9 mouse cellular contexts compared by ENCODE assay signal in the genomic region with DNA sequence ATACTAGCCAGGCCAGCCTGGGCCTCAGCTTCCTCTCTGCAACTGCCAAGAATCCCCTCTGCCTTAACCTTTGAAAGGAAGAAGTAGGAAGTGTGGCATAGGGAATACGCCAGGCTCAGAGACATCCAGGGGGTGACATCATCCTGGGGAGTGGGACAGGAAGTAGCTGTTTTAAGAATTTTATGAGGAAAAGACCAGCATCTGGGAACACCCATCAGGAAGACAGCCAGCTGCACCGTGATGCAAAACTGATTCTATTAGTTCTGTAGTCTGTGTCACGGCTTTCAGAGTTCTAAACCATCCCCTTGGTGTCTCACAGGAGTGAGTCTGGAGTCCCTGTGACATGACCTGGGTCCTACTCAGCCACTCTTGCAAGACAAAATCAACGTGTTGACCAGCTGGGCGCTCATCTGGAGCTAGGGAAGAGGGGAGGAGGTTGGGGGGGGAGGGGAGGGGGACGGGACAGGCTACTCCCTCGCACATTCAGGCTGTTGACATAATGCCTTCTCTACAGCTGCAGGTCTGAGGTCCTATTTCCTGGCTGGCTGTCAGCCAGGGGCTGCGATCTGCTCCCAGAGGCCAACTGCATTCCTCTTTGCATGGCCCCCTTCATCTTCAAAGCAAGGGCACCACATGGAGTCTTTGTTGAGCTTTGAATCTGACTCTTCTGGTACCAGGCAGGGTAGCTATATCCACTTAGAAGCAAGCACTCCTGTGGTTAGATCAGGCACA. TPM values are rescaled to one million over a fixed set of nuclear protein-coding genes. Genes with fewer than 3 reads are reported as not detected.
DNase-seq lines count a peak whose midpoint lies in the region; ATAC-seq lines count a peak whose summit lies in the region.
"Had no signal": no experiment of that assay in that cellular context is flagged by ENCODE, and none has a peak within 500 bp of the region (broad histone marks: within the 10 kb centered on the region; RNA-seq: fewer than 3 reads in every experiment).

No protein-coding gene starts in this region.

- 18% methylated on average over 8 of the region's 8 CpGs for WGBS in forebrain, embryonic 11.5 days
- 25% methylated on average over 8 of the region's 8 CpGs for WGBS in forebrain, embryonic 16.5 days
- WGBS in heart, embryonic 13.5 days: 5% methylated on average over 8 of the region's 8 CpGs
- 8% methylated on average over 6 of the region's 8 CpGs for WGBS in limb, embryonic 13.5 days

- peaks cover 2% of the 10 kb centered on the region; the same call in 1 of the 2 replicates for H3K4me1 ChIP-seq in forebrain, embryonic 11.5 days (replicated peaks; ENCODE audit: control insufficient read depth, insufficient read depth, low read length)
- H3K4me1 ChIP-seq in forebrain, embryonic 16.5 days (replicated peaks; ENCODE audit: control insufficient read depth, insufficient read depth, low read length): peaks cover 6% of the 10 kb centered on the region
- H3K4me1 ChIP-seq in heart, embryonic 13.5 days: peaks cover 52% of the 10 kb centered on the region
- H3K4me1 ChIP-seq in limb, embryonic 13.5 days: peaks cover 34% of the 10 kb centered on the region

- H3K4me2 ChIP-seq in forebrain, embryonic 11.5 days (ENCODE audit: low read depth, low read length, severe bottlenecking): no peak overlapping the region
- H3K4me2 ChIP-seq in forebrain, embryonic 16.5 days (ENCODE audit: low read length): no peak overlapping the region
- peak overlapping the region; percentile 35 for H3K4me2 ChIP-seq in heart, embryonic 13.5 days
- peak overlapping the region; percentile 2; the same call in 1 of the 2 replicates for H3K4me2 ChIP-seq in limb, embryonic 13.5 days (replicated peaks)

- peak; percentile 68 for DNase-seq in forebrain, embryonic 11.5 days (ENCODE audit: low spot score)
- peak; percentile 27 for DNase-seq in ES-CJ7 (ENCODE audit: low read depth, low spot score)
- no peak for DNase-seq in frontal cortex, postnatal 14 days (ENCODE audit: low spot score in 2 of 2)
- no peak for DNase-seq in thymus, postnatal 14 days
- DNase-seq in adrenal gland, adult 2 months: no peak
- DNase-seq: adrenal gland, adult 8-10 months had no signal

- no peak overlapping the region for H3K4me3 ChIP-seq in forebrain, embryonic 11.5 days (ENCODE audit: low read depth, low read length)
- no peak overlapping the region for H3K4me3 ChIP-seq in forebrain, embryonic 16.5 days (replicated peaks; ENCODE audit: low read length)
- no peak overlapping the region for H3K4me3 ChIP-seq in heart, embryonic 13.5 days
- H3K4me3 ChIP-seq in limb, embryonic 13.5 days: no peak overlapping the region

- H3K9ac ChIP-seq in forebrain, embryonic 11.5 days (ENCODE audit: low read length): no peak overlapping the region
- no peak overlapping the region for H3K9ac ChIP-seq in forebrain, embryonic 16.5 days (replicated peaks; ENCODE audit: low read depth, low read length)
- 0 out of 2 replicates have a peak overlapping the region, but pooled peaks have one; percentile 17 for H3K9ac ChIP-seq in heart, embryonic 13.5 days
- H3K9ac ChIP-seq in limb, embryonic 13.5 days: no peak overlapping the region

- H3K36me3 ChIP-seq in forebrain, embryonic 11.5 days (ENCODE audit: control insufficient read depth, insufficient read depth, low read length): no peaks in the 10 kb centered on the region
- no peaks in the 10 kb centered on the region for H3K36me3 ChIP-seq in forebrain, embryonic 16.5 days (ENCODE audit: control insufficient read depth, insufficient read depth)
- no peaks in the 10 kb centered on the region for H3K36me3 ChIP-seq in heart, embryonic 13.5 days
- no peaks in the 10 kb centered on the region for H3K36me3 ChIP-seq in limb, embryonic 13.5 days

- no peaks in the 10 kb centered on the region for H3K27me3 ChIP-seq in forebrain, embryonic 11.5 days (ENCODE audit: control insufficient read depth, insufficient read depth, low read length)
- H3K27me3 ChIP-seq in forebrain, embryonic 16.5 days (replicated peaks; ENCODE audit: control insufficient read depth, insufficient read depth, low read length): no peaks in the 10 kb centered on the region
- no peaks in the 10 kb centered on the region for H3K27me3 ChIP-seq in heart, embryonic 13.5 days (replicated peaks)
- no peaks in the 10 kb centered on the region for H3K27me3 ChIP-seq in limb, embryonic 13.5 days

- H3K9me3 ChIP-seq in forebrain, embryonic 11.5 days (ENCODE audit: control insufficient read depth, low read length): no peaks in the 10 kb centered on the region
- H3K9me3 ChIP-seq in forebrain, embryonic 16.5 days (ENCODE audit: control insufficient read depth, low read length): no peaks in the 10 kb centered on the region
- H3K9me3 ChIP-seq in heart, embryonic 13.5 days: no peaks in the 10 kb centered on the region
- H3K9me3 ChIP-seq in limb, embryonic 13.5 days: no peaks in the 10 kb centered on the region

- ATAC-seq in forebrain, embryonic 11.5 days (replicated peaks; ENCODE audit: low FRiP score): no peak
- no peak for ATAC-seq in forebrain, embryonic 16.5 days
- peak; percentile 35; the same call in 1 of the 2 replicates for ATAC-seq in heart, embryonic 13.5 days (ENCODE audit: extremely low read depth, insufficient number of reproducible peaks, low FRiP score, low TSS enrichment)
- ATAC-seq in limb, embryonic 13.5 days (ENCODE audit: low FRiP score, low read depth): peak; percentile 73

- no peak overlapping the region for H3K27ac ChIP-seq in forebrain, embryonic 11.5 days (ENCODE audit: low read depth, low read length)
- H3K27ac ChIP-seq in forebrain, embryonic 16.5 days (ENCODE audit: low read length): no peak overlapping the region
- H3K27ac ChIP-seq in heart, embryonic 13.5 days (replicated peaks): peak overlapping the region; percentile 92
- peak overlapping the region; percentile 82 for H3K27ac ChIP-seq in limb, embryonic 13.5 days

RNA-seq across cellular contexts. Expression of a gene that starts 15.5 kb away (rescaled TPM):
- polyA plus RNA-seq in forebrain, embryonic 11.5 days (2014; fragmentation: Nextera tagmentation; extraction: Ambion mirVana): 0.51 and 0.87 TPM in 2 replicates
- polyA plus RNA-seq in forebrain, embryonic 16.5 days (2015; fragmentation: Nextera tagmentation; extraction: Ambion mirVana): 0.58 TPM in 1 of 2 replicates, not detected in the other
- 1.6 and 1.7 TPM in 2 replicates for polyA plus RNA-seq in heart, embryonic 13.5 days (2015; fragmentation: Nextera tagmentation; extraction: Ambion mirVana)
- polyA plus RNA-seq in limb, embryonic 13.5 days (2015; fragmentation: Nextera tagmentation; extraction: Ambion mirVana): 1.1 and 1.6 TPM in 2 replicates
- total RNA-seq in adrenal gland, adult 2 months (2021): not detected
- polyA plus RNA-seq in adrenal gland, adult 2 months (2012; rRNA removed): not detected in 2 replicates
- total RNA-seq: adrenal gland, adult 8-10 months had no signal

RNA-seq across cellular contexts. Expression of a gene that starts 46.4 kb away (rescaled TPM):
- not detected in 2 replicates for polyA plus RNA-seq in forebrain, embryonic 11.5 days (2014; fragmentation: Nextera tagmentation; extraction: Ambion mirVana)
- polyA plus RNA-seq in forebrain, embryonic 16.5 days (2015; fragmentation: Nextera tagmentation; extraction: Ambion mirVana): not detected in 2 replicates
- not detected in 2 replicates for polyA plus RNA-seq in heart, embryonic 13.5 days (2015; fragmentation: Nextera tagmentation; extraction: Ambion mirVana)
- polyA plus RNA-seq in limb, embryonic 13.5 days (2015; fragmentation: Nextera tagmentation; extraction: Ambion mirVana): 0.11 and 0.18 TPM in 2 replicates
- total RNA-seq in adrenal gland, adult 2 months (2021): under 1 TPM; 0.14 TPM
- 0.17 and 0.32 TPM in 2 replicates for polyA plus RNA-seq in adrenal gland, adult 2 months (2012; rRNA removed)

Comparison
In these comparisons a context has a peak if more than half of its experiments do, and no peak if none do; other contexts are left out.
1. ATAC-seq: peak in heart, embryonic 13.5 days (single experiment) and limb, embryonic 13.5 days (single experiment); none in forebrain, embryonic 11.5 days (single experiment) and forebrain, embryonic 16.5 days (single experiment).
2. DNase-seq: peak in forebrain, embryonic 11.5 days (single experiment) and ES-CJ7 (single experiment); none in frontal cortex, postnatal 14 days (0 of 2), thymus, postnatal 14 days (single experiment) and adrenal gland, adult 2 months (single experiment).
3. H3K27ac ChIP-seq: peak in heart, embryonic 13.5 days (single experiment) and limb, embryonic 13.5 days (single experiment); none in forebrain, embryonic 11.5 days (single experiment) and forebrain, embryonic 16.5 days (single experiment).
4. H3K4me2 ChIP-seq: peak in heart, embryonic 13.5 days (single experiment) and limb, embryonic 13.5 days (single experiment); none in forebrain, embryonic 11.5 days (single experiment) and forebrain, embryonic 16.5 days (single experiment).